Mouse (Mus musculus) forebrain, embryonic 16.5 days (tissue): ENCODE data around the gene Cfd. TPM values are rescaled to one million over a fixed set of nuclear protein-coding genes. Genes with fewer than 3 reads are reported as not detected.

Experiments used
- ATAC-seq: fragments of 200-750 bp; cut with Nextera tagmentation; 2 replicates; pipeline ENCODE4 v1.8.0; 2017; ENCODE audit warnings: mild to moderate bottlenecking, moderate library complexity
- H3K27ac ChIP-seq: fragments of 300-500 bp; sonication (generic); 2 replicates; pipeline ENCODE4 v1.5.1; 2014; ENCODE audit warnings: low read length, control low read depth
- H3K27me3 ChIP-seq: fragments of 300-500 bp; sonication (generic); replicated peaks from 2 replicates; pipeline ENCODE4 v1.6.1; 2014; ENCODE audit warnings: low read length; ENCODE audit not compliant: control insufficient read depth, insufficient read depth
- H3K36me3 ChIP-seq: fragments of 300-500 bp; sonication (generic); 2 replicates; pipeline ENCODE4 v1.6.1; 2014; ENCODE audit not compliant: control insufficient read depth, insufficient read depth
- H3K4me1 ChIP-seq: fragments of 300-500 bp; sonication (generic); replicated peaks from 2 replicates; pipeline ENCODE4 v1.6.1; 2014; ENCODE audit warnings: low read length; ENCODE audit not compliant: control insufficient read depth, insufficient read depth
- H3K4me2 ChIP-seq: fragments of 300-500 bp; sonication (generic); 2 replicates; pipeline ENCODE4 v1.6.1; 2014; ENCODE audit warnings: mild to moderate bottlenecking, low read length, control low read depth
- H3K4me3 ChIP-seq: fragments of 300-500 bp; sonication (generic); replicated peaks from 2 replicates; pipeline ENCODE4 v1.5.1; 2014; ENCODE audit warnings: mild to moderate bottlenecking, low read length, control low read depth
- H3K9ac ChIP-seq: fragments of 300-500 bp; sonication (generic); replicated peaks from 2 replicates; pipeline ENCODE4 v1.6.1; 2014; ENCODE audit warnings: low read depth, low read length, control low read depth
- H3K9me3 ChIP-seq: fragments of 300-500 bp; sonication (generic); 2 replicates; pipeline ENCODE4 v1.6.1; 2016; ENCODE audit warnings: low read length; ENCODE audit not compliant: control insufficient read depth
- WGBS: fragments of 180-500 bp; shearing (Covaris S2); extraction: QIAGEN DNeasy Blood & Tissue Kit; methylation state at CpG from one replicate; pipeline ENCODE4 v1.1.7; 2014; 5-methylcytosine and 5-hydroxymethylcytosine counted together
- polyA plus RNA-seq: library from polyadenylated mRNA; unstranded; fragments of >200 nt; fragmentation: Nextera tagmentation; extraction: Ambion mirVana; gene quantifications from 2 replicates; pipeline ENCODE4 v1.2.1, GENCODE M21; 2015

Cfd gene
- polyA plus RNA-seq, 1 experiment from 2014 or later: not detected

- Histone ChIP-seq H3K4me3 (no peak overlapping the region), H3K9ac (no peak overlapping the region), H3K4me1 (peaks cover 21% of the 10 kb centered on the region), H3K9me3 (no peaks in the 10 kb centered on the region), H3K27ac (no peak overlapping the region), H3K4me2 (no peak overlapping the region), H3K36me3 (peaks cover 25% of the 10 kb centered on the region), H3K27me3 (no peaks in the 10 kb centered on the region)
- WGBS: 83% methylated on average over 11 of the region's 11 CpGs
- ATAC-seq: no peak
Observed at GRCm38 (mm10) chr10:79866601-79867000, 24.1 kb upstream of the Cfd start.

GRCm38 (mm10) chr10:79871845-79872244, 18.8 kb upstream of the Cfd start:
- 62% methylated on average over 8 of the region's 8 CpGs for WGBS
- Histone ChIP-seq H3K9ac (no peak overlapping the region), H3K27ac (no peak overlapping the region), H3K4me1 (peaks cover 44% of the 10 kb centered on the region), H3K4me3 (0 out of 2 replicates have a peak overlapping the region, but pooled peaks have one; percentile 4), H3K4me2 (peak overlapping the region; percentile 78), H3K36me3 (peaks cover 4% of the 10 kb centered on the region; the same call in 1 of the 2 replicates), H3K27me3 (no peaks in the 10 kb centered on the region), H3K9me3 (no peaks in the 10 kb centered on the region)
- no peak for ATAC-seq

GRCm38 (mm10) chr10:79872862-79873261, 17.8 kb upstream of the Cfd start:
- Histone ChIP-seq H3K27ac (peak overlapping the region; percentile 97), H3K4me1 (peaks cover 40% of the 10 kb centered on the region), H3K4me3 (peak overlapping the region; percentile 85), H3K27me3 (no peaks in the 10 kb centered on the region), H3K9me3 (no peaks in the 10 kb centered on the region), H3K36me3 (peaks cover 4% of the 10 kb centered on the region; the same call in 1 of the 2 replicates), H3K9ac (peak overlapping the region; percentile 96), H3K4me2 (peak overlapping the region; percentile 78)
- ATAC-seq: no peak
- WGBS: 54% methylated on average over 3 of the region's 3 CpGs

- Histone ChIP-seq H3K4me3 (peak overlapping the region; percentile 85), H3K9me3 (no peaks in the 10 kb centered on the region), H3K9ac (peak overlapping the region; percentile 96), H3K27me3 (no peaks in the 10 kb centered on the region), H3K36me3 (peaks cover 4% of the 10 kb centered on the region; the same call in 1 of the 2 replicates), H3K4me1 (peaks cover 39% of the 10 kb centered on the region), H3K27ac (peak overlapping the region; percentile 97), H3K4me2 (peak overlapping the region; percentile 78)
- WGBS: under 1% methylated on average over 6 of the region's 6 CpGs
- peak; percentile 9 for ATAC-seq
Observed at GRCm38 (mm10) chr10:79873313-79873712, 17.3 kb upstream of the Cfd start.

- Histone ChIP-seq H3K4me2 (peak overlapping the region; percentile 78), H3K9ac (peak overlapping the region; percentile 96), H3K4me1 (peaks cover 36% of the 10 kb centered on the region), H3K9me3 (no peaks in the 10 kb centered on the region), H3K4me3 (peak overlapping the region; percentile 85), H3K36me3 (peaks cover 4% of the 10 kb centered on the region; the same call in 1 of the 2 replicates), H3K27ac (peak overlapping the region; percentile 97), H3K27me3 (no peaks in the 10 kb centered on the region)
- under 1% methylated on average over 26 of the region's 26 CpGs for WGBS
- peak; percentile 39 for ATAC-seq
Observed at GRCm38 (mm10) chr10:79873715-79874289, 16.9 kb upstream of the Cfd start.

- H3K9me3 ChIP-seq: no peaks in the 10 kb centered on the region
- 0 out of 2 replicates have a peak, but pooled peaks cover 4% of the 10 kb centered on the region for H3K36me3 ChIP-seq
- H3K9ac ChIP-seq: peak within 1 kb of the TSS; percentile 96
- no peaks in the 10 kb centered on the region for H3K27me3 ChIP-seq
- 0% methylated on average over 43 of the region's 57 CpGs for WGBS
- H3K4me1 ChIP-seq: peaks cover 30% of the 10 kb centered on the region
- H3K4me3 ChIP-seq: peak within 1 kb of the TSS; percentile 85
- peak; percentile 92 for ATAC-seq
- H3K27ac ChIP-seq: peak within 1 kb of the TSS; percentile 97
- H3K4me2 ChIP-seq: peak within 1 kb of the TSS; percentile 78
Observed at GRCm38 (mm10) chr10:79874290-79874862, 16.3 kb upstream of the Cfd start, which contains the start of the genes Prtn3 and Plppr3. TSS of gene Prtn3 (plus strand) at chr10:79874476. TSS of gene Plppr3 (minus strand) at chr10:79874634.

- no peak overlapping the region for H3K27ac ChIP-seq
- no peak overlapping the region for H3K4me2 ChIP-seq
- WGBS: 52% methylated on average over 1 of the region's 1 CpGs
- H3K4me3 ChIP-seq: no peak overlapping the region
- H3K9ac ChIP-seq: no peak overlapping the region
- no peak for ATAC-seq
- H3K4me1 ChIP-seq: peaks cover 22% of the 10 kb centered on the region
- peaks cover 6% of the 10 kb centered on the region; the same call in 1 of the 2 replicates for H3K27me3 ChIP-seq
- no peaks in the 10 kb centered on the region for H3K36me3 ChIP-seq
- no peaks in the 10 kb centered on the region for H3K9me3 ChIP-seq
Observed at GRCm38 (mm10) chr10:79877174-79877573, 13.5 kb upstream of the Cfd start.

- H3K27ac ChIP-seq: no peak overlapping the region
- WGBS: 52% methylated on average over 12 of the region's 12 CpGs
Observed at GRCm38 (mm10) chr10:79877757-79878156, 12.9 kb upstream of the Cfd start.

GRCm38 (mm10) chr10:79879527-79879926, 11.1 kb upstream of the Cfd start:
- Histone ChIP-seq H3K27me3 (peaks cover 6% of the 10 kb centered on the region; the same call in 1 of the 2 replicates), H3K9ac (no peak overlapping the region), H3K4me3 (no peak overlapping the region), H3K36me3 (no peaks in the 10 kb centered on the region), H3K4me1 (peaks cover 14% of the 10 kb centered on the region), H3K9me3 (no peaks in the 10 kb centered on the region), H3K27ac (no peak overlapping the region), H3K4me2 (no peak overlapping the region)
- 56% methylated on average over 3 of the region's 3 CpGs for WGBS
- no peak for ATAC-seq

More at GRCm38 (mm10) chr10:79877757-79878156, 12.9 kb upstream of the Cfd start:
- Histone ChIP-seq H3K4me2 (no peak overlapping the region), H3K27me3 (peaks cover 6% of the 10 kb centered on the region; the same call in 1 of the 2 replicates), H3K9me3 (no peaks in the 10 kb centered on the region), H3K36me3 (no peaks in the 10 kb centered on the region), H3K4me3 (no peak overlapping the region), H3K9ac (no peak overlapping the region), H3K4me1 (peaks cover 17% of the 10 kb centered on the region)
- no peak for ATAC-seq
